Mouse (Mus musculus) mammary gland, adult 2 months (tissue): ENCODE data around the gene Gigyf1. TPM values are rescaled to one million over a fixed set of nuclear protein-coding genes. Genes with fewer than 3 reads are reported as not detected.

ENCODE experiments used
- polyA plus RNA-seq: library from polyadenylated mRNA; depleted of rRNA; stranded (reverse); fragments of >200 nt; gene quantifications from 2 replicates; pipeline ENCODE4 v1.2.3, GENCODE M21; 2012; ENCODE audit warnings: low replicate concordance; rRNA removed

Gigyf1 gene
- polyA plus RNA-seq = 26.1 and 49.9 TPM in 2 replicates

GRCm38 (mm10) chr5:137518436-137518835, at the start of gene Gigyf1:
Gigyf1 (plus strand) TSS chr5:137518548.

GRCm38 (mm10) chr5:137476964-137477363, 41.4 kb upstream of the Gigyf1 start, which contains the start of gene Zan:
Zan (minus strand) TSS chr5:137477064.

GRCm38 (mm10) chr5:137501709-137502666, 16.4 kb upstream of the Gigyf1 start, which contains the start of gene Pop7:
Pop7 (minus strand) TSS chr5:137502518.

GRCm38 (mm10) chr5:137533117-137533827, 14.9 kb downstream of the Gigyf1 start, which contains the start of the genes Epo and Gnb2:
Epo (minus strand) TSS chr5:137533242.
Gnb2 (minus strand) TSS chr5:137533510.

GRCm38 (mm10) chr5:137553411-137553837, 35.1 kb downstream of the Gigyf1 start, which contains the start of gene Actl6b:
Actl6b (plus strand) TSS chr5:137553517.

GRCm38 (mm10) chr5:137569665-137570064, 51.3 kb downstream of the Gigyf1 start, which contains the start of gene Tfr2:
Tfr2 (plus strand) TSS chr5:137569840.

Other genes with a start within 250 kb of the Gigyf1 start
- 6.3 and 11.6 TPM in 2 replicates for gene Ache, start 231.0 kb upstream of the Gigyf1 start, polyA plus RNA-seq
- gene Ufsp1, start 223.9 kb upstream of the Gigyf1 start, polyA plus RNA-seq = 14.8 and 18.7 TPM in 2 replicates
- 128 and 155 TPM in 2 replicates for gene Srrt, start 210.9 kb upstream of the Gigyf1 start, polyA plus RNA-seq
- 62.9 and 86.1 TPM in 2 replicates for gene Trip6, start 204.1 kb upstream of the Gigyf1 start, polyA plus RNA-seq
- gene Slc12a9, start 185.0 kb upstream of the Gigyf1 start, polyA plus RNA-seq = 23.2 and 30.9 TPM in 2 replicates
- 36.2 and 46.4 TPM in 2 replicates for gene Ephb4, start 168.4 kb upstream of the Gigyf1 start, polyA plus RNA-seq
- gene Zan, start 41.5 kb upstream of the Gigyf1 start, polyA plus RNA-seq = 0.04 TPM in 2 replicates
- gene Pop7, start 16.0 kb upstream of the Gigyf1 start, polyA plus RNA-seq = 34.5 and 48.0 TPM in 2 replicates
- gene Epo, start 14.7 kb downstream of the Gigyf1 start, polyA plus RNA-seq = not detected in 2 replicates
- 1,024 and 1,186 TPM in 2 replicates for gene Gnb2, start 15.0 kb downstream of the Gigyf1 start, polyA plus RNA-seq
- 0.03 and 0.16 TPM in 2 replicates for gene Actl6b, start 35.0 kb downstream of the Gigyf1 start, polyA plus RNA-seq
- 4.6 and 7.3 TPM in 2 replicates for gene Tfr2, start 51.3 kb downstream of the Gigyf1 start, polyA plus RNA-seq
- 96.4 and 211 TPM in 2 replicates for gene Mospd3, start 82.5 kb downstream of the Gigyf1 start, polyA plus RNA-seq
- 195 and 196 TPM in 2 replicates for gene Pcolce, start 95.2 kb downstream of the Gigyf1 start, polyA plus RNA-seq
- 0.53 and 0.63 TPM in 2 replicates for gene Fbxo24, start 110.5 kb downstream of the Gigyf1 start, polyA plus RNA-seq
- 119 and 157 TPM in 2 replicates for gene Lrch4, start 110.6 kb downstream of the Gigyf1 start, polyA plus RNA-seq
- 20.1 and 68.7 TPM in 2 replicates for gene Gm20605, start 110.6 kb downstream of the Gigyf1 start, polyA plus RNA-seq
- 193 and 262 TPM in 2 replicates for gene Sap25, start 122.8 kb downstream of the Gigyf1 start, polyA plus RNA-seq
- 34.2 and 68.9 TPM in 2 replicates for gene Irs3, start 127.2 kb downstream of the Gigyf1 start, polyA plus RNA-seq
- gene Agfg2, start 166.2 kb downstream of the Gigyf1 start, polyA plus RNA-seq = 28.7 and 51.6 TPM in 2 replicates
- gene Nyap1, start 223.1 kb downstream of the Gigyf1 start, polyA plus RNA-seq = 2.0 and 4.7 TPM in 2 replicates
- 106 and 238 TPM in 2 replicates for gene Tsc22d4, start 227.2 kb downstream of the Gigyf1 start, polyA plus RNA-seq